Mouse (Mus musculus): Measurements from ENCODE around the gene Gskip. TPM values are rescaled to one million over a fixed set of nuclear protein-coding genes. Genes with fewer than 3 reads are reported as not detected.

The Gskip gene
- total RNA-seq, 1 experiment from 2014 or later: 20.0 TPM

DNA sequence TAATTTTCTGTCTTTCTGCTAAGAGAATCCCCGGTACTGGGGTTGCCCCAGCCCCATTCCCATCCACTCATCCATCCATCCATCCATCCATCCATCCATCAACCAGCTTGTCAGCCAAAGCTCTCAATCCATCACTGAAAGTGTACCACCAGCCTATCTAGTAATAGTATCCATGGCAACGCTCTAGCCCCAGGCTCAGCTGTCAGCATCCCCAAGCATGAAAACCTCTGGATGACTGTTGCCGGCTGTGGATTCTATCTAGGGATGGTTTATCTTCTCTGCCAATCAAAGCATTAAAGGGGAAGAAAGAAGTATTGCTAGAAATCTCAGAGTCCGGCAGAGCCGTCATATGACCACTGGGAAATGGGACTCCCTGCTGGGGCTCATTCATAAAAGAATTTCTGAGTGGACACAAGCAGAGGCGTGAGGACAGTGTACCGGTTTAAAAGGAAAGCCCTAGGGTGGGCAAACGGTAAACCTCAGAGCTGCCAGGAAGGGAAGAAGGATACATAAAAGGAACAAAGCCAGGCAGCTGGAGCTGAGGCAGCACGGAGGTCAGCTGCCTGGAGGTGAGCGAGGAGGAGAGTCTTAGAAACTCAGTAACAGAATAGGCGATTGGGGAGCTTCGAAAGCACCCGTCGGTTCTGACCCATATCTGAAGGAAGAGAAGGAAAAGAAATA is 37.0 kb downstream of the Gskip start:
- DNase-seq: no peak

DNA sequence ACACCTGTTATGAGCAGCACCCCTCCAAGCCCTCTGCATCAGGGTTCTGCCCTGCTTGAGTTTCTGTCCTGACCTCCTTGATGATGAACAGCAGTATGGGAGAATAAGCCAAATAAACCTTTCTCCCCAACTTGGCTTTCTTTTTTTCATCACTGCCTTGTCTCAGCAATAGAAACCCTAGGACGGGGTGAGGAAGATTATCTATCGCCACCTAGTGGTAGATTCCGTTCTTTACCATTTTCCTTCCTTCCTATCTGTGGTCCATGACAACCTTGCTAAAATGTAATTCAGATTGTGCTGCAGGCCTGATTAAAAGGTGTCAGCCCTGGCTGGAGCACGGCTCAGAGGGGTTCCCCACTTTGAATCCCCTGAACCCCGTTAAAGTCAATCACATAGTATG is 38.0 kb downstream of the Gskip start:
- DNase-seq: no peak

DNA sequence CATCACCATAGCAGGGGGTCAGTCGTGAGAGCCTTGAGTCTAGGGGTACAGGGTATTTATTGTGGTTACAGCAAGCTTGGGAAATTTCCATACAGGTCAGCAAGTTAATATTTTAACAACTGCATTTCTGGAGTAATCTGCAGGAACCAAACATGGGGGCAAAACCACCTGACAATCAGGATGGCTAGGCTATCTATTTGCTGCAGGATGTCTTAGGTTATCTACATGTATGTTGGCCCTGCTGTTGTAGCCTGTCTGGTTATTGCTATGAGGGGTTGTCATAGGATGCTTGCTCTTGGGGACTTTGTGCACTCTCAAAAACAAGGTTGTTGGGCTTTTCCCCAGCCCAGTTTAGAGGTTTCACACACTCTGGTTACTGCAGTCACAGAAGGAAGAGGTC is 40.0 kb downstream of the Gskip start:
- DNase-seq: no peak

DNA sequence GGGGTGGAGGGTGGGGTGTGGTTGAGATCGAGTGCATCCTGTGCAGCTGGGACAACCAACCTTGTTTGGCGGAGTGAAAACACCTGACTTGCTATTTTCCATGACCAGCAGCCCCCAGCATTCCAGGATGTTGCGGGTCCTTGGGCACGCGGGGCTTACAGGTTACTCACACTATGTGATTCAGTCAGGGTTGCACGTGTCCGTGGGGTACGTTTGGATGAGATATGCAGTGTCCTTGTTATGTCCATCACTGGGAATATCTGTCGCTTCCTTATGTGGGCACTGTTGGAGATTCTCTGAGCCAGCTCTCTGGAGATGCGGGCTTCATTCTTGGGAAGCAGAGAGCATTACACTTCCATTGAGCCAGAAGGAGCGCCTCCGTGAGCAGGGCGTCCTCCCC is 41.1 kb downstream of the Gskip start:
- DNase-seq: peak; percentile 15

DNA sequence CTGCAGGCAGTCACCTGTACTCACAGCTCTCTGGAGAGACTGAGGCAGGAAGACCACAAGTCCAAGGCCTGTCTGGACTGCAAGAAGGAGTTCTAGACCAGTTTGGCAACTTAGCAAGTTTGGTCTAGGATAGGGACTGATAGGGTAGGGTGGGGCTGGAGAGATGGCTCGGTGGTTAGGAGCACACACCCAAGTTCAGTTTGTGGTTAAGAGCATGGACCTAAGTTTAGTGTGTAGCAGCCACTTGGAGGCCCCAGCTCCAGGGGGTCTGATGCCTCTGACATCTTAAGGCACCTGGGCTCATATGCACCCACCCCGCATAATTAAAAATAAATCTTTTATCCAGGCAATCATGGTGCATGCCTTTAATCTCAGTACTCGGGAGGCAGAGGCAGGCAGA is 42.6 kb downstream of the Gskip start:
- DNase-seq: no peak

DNA sequence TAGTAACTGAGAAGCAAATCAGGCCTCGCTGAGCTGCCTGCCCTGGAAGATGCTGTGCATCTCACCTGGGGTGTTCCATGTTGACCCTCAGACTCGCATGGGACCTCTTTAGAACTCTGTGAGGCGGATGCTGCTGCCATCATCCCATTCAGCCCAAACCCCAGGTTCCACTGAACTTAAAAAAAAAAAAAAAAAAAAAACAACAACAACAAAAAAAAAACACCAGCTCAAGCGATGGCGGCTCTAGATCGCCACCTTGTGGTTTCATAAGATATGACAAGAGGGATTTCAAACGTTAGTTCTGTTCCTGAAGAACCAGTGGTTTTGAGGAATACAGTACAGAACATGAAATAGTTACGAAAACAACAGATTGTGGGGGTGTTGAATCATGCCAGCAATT is 43.3 kb downstream of the Gskip start:
- DNase-seq: no peak

DNA sequence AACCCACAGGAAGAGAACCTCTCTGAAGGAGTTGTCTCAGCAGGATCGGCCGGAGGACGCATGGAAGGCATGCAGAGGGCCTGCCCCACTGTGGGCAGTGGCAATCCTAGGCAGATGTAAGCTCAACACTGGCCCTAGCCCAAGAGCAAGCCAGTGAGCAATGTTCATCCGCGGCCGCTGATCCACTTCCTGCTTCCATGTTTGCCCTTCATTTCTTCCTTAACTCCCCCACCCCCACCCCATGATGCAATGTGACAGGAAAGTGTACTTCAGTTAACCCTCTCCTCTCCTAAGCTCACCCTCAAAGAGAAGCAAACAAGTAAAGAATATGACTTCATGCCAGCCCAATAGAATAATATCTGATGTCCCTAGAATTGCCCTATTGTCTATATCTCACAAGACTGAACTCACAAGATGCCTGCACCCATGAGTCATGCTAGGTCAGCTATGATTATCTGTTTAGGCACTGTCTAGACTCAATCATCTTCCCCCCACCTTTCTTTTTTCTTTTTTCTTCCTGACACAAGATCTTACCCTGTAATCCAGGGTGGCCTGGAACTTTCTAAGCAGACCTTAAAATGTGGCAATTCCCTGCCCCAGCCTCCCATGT is 46.3 kb downstream of the Gskip start:
- no peak for DNase-seq

DNA sequence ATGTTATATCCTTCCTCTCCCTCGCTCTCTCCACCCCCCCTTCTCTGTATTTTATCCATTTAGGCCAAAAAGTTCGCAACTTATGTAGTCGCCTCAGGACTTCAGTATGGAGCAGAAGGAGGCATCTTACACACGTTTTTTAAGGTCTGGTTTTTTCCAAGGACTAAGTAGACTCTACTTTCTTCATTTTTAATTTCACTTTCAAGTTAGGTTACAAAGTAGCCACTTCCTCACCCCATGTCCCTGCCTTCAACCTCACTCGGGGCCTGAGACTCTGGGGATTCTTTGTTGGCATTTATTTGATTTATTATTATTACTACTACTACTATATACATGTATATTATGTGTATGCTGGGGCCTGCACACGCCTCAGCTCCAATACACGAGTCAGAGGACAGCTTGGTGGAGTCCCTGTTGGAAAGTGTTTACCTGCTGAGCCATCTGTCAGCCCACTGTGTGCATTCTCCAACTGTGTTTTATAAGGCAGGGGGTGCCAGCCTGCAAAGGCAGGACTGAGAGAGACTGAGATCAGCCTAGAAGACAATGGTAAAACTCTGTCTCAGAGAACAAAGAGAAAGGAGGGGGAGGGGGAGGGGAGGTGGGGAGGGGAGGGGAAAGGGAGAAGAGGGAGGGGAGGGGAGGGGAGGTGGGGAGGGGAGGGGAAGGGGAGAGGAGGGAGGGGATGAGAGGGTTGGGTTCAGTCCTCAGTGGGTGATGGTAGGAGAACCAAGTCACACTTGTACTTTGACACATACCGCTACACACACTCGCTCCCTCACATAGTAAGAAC is 48.9 kb downstream of the Gskip start:
- DNase-seq: no peak

DNA sequence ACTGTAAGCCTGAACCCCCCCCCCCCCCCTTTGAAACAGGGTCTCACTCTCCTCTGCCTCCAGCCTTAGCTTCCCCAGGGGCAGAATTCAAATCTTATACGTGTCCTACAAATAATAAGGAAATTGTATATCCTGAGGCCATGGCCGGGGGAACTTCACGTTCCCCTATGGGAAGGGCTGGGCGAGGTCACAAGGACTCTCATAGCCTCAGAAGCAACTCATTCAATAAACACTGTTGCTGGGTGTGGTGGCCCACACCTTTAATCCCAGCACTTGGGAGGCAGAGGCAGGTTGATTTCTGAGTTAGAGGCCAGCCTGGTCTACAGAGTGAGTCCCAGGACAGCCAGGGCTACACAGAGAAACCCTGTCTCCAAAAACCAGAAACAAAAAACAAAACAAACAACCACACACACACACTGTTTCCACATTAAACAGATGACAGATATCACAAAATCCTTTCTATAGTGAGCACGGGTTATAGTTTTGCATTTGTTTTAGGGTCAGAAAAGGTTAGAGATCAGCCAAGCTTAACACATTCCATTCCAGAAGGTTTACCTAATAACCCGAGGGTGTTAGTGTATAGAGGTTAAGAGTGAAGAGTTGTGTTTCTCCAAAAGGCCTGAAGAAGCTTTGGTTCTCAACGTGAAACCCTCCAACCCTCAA is 50.7 kb downstream of the Gskip start:
- no peak for DNase-seq

DNA sequence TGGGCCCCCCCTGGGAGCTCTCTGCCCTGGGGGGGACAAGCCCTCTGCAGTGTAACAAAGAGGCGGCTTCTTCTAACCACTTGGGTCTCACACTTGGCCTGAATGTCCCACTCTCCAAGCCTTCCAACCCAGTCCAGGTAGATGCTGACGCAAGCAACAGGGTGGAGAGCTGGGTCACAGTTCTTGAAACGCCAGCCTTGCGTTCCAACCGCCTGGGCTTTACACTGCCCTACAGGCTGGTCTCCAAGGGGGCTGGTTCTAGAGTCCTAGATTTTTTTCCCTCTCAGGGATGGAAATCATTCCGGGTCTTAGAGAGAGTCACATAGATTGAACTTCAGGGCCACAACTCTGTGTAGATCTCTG is 51.2 kb downstream of the Gskip start:
- DNase-seq: no peak

DNA sequence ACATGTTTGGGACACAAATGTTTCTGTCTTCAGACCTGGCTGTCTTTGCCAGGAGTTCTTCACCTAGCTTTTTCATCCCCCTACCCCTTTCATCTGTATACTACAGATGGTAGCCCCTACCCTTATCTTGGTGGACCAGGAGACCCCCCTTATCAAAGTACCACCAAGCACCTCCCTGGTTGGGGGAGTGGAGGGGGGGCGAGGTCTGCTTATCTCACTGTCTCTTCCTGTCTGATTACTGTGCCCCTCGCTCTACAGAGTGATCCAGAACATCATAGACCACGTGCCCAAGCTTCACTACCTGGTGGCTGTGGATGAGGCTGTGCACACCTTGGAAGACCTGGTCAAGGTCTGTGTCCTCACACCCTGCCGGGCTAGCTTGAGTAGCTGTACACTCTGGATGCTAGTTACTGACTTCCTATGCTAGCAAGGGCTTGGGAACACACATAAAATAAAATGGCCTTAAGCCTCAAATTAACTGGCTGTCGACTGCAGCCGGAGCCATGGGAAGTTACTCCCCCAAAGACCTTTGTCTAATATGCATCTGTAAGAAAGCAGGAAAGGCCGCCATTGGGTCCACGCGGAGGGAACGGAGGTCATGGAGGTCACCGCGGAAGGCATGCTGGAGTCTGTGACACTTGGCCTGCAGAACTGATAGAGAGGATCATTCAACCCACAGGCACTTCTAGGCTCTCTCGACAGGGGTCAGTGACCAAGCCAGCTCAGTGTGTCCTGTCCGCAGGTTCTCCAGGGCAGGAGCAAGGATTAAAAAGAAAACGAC is 53.9 kb downstream of the Gskip start:
- DNase-seq: no peak

DNA sequence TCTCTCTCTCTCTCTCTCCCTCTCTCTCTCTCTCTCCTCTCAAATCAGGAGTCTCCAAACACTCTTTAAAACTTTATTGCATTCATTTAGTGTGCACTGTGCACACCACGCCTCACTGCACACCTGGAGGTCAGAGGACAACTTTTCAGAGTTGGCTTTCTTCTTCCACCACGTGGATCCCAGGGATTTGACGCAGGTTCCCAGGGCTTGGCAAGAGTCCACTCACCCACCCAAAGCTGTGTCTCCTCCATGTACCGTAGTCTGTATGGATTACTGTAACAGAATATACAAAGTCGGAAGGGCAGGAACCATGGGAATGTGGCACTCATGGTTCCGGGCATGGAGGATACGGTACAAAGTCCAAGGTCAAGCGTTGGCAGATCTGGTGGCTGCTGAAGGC is 55.0 kb downstream of the Gskip start:
- DNase-seq: no peak

DNA sequence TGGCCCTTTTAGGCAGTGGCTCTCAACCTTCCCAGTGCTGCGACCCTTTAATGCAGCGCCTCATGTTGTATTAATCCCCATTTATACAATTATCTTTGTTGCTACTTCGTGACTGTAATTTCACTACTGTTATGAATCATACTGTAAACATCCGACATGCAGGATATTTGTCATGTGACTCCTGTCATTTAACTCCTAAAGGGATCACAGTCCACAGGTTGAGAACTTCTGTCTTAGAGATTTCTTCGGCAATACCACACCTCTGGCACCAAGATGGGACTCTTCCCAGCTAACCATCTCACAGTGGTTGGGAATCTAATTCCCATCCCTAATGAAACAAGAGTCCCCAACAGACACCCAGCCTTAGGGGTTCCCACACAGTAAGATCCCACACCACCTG is 63.5 kb downstream of the Gskip start:
- no peak for DNase-seq

Other genes with a start within 250 kb of the Gskip start
- gene D430019H16Rik, start 231.0 kb upstream of the Gskip start, total RNA-seq (2021): 3.4 and 5.3 TPM in 2 replicates
- 9.5 and 10.8 TPM in 2 replicates for gene Bdkrb2, start 121.6 kb upstream of the Gskip start, total RNA-seq (2021)
- gene Bdkrb1, start 81.7 kb upstream of the Gskip start, total RNA-seq (2021): not detected in 2 replicates
- gene Atg2b, start 382 bp downstream of the Gskip start, total RNA-seq (2021): 29.5 and 29.9 TPM in 2 replicates
- gene Ak7, start 21.1 kb downstream of the Gskip start, total RNA-seq (2021): 0.39 and 0.48 TPM in 2 replicates
- gene Papola, start 99.9 kb downstream of the Gskip start, total RNA-seq (2021): 204 and 207 TPM in 2 replicates